Mouse (Mus musculus) stomach, embryonic 16.5 days (tissue): ENCODE data around the gene Tectb. TPM values are rescaled to one million over a fixed set of nuclear protein-coding genes. Genes with fewer than 3 reads are reported as not detected.

Experiments
- ATAC-seq: fragments of 200-750 bp; cut with Nextera tagmentation; 2 replicates; pipeline ENCODE4 v1.8.0; 2017; ENCODE audit warnings: moderate number of reproducible peaks, moderate TSS enrichment; ENCODE audit not compliant: insufficient read depth, low FRiP score
- H3K27ac ChIP-seq: fragments of 300-500 bp; sonication (generic); 2 replicates; pipeline ENCODE4 v1.5.1; 2014; ENCODE audit warnings: low read length
- H3K27me3 ChIP-seq: fragments of 300-500 bp; sonication (generic); 2 replicates; pipeline ENCODE4 v1.6.1; 2014; ENCODE audit warnings: low read length, control low read depth, mixed read lengths; ENCODE audit not compliant: control insufficient read depth, insufficient read depth
- H3K36me3 ChIP-seq: fragments of 300-500 bp; sonication (generic); 2 replicates; pipeline ENCODE4 v1.6.1; 2014; ENCODE audit warnings: low read length; ENCODE audit not compliant: control insufficient read depth, insufficient read depth
- H3K4me1 ChIP-seq: fragments of 300-500 bp; sonication (generic); 2 replicates; pipeline ENCODE4 v1.6.1; 2014; ENCODE audit warnings: low read length, control low read depth, mixed read lengths; ENCODE audit not compliant: control insufficient read depth, insufficient read depth
- H3K4me2 ChIP-seq: fragments of 300-500 bp; sonication (generic); 2 replicates; pipeline ENCODE4 v1.6.1; 2014; ENCODE audit warnings: low read depth, low read length, mixed read lengths
- H3K4me3 ChIP-seq: fragments of 300-500 bp; sonication (generic); replicated peaks from 2 replicates; pipeline ENCODE4 v1.5.1; 2014; ENCODE audit warnings: mild to moderate bottlenecking, low read length
- H3K9ac ChIP-seq: fragments of 300-500 bp; sonication (generic); 2 replicates; pipeline ENCODE4 v1.6.1; 2014; ENCODE audit warnings: low read length
- H3K9me3 ChIP-seq: fragments of 300-500 bp; sonication (generic); replicated peaks from 2 replicates; pipeline ENCODE4 v1.6.1; 2016; ENCODE audit warnings: low read length, control low read depth; ENCODE audit not compliant: control insufficient read depth
- WGBS: fragments of 180-500 bp; shearing (Covaris S2); extraction: QIAGEN DNeasy Blood & Tissue Kit; methylation state at CpG from one replicate; pipeline ENCODE4 v1.1.7; 2014; 5-methylcytosine and 5-hydroxymethylcytosine counted together
- microRNA-seq: library from miRNA; unstranded; fragments of <30 nt; microRNA quantifications from one replicate; pipeline ENCODE4, GENCODE M21; 2016
- polyA plus RNA-seq: library from polyadenylated mRNA; unstranded; fragments of >200 nt; fragmentation: Nextera tagmentation; extraction: Ambion mirVana; gene quantifications from 2 replicates; pipeline ENCODE4 v1.2.1, GENCODE M21; 2015

The Tectb gene
- polyA plus RNA-seq, 1 experiment from 2014 or later, result 0.13 TPM

DNA sequence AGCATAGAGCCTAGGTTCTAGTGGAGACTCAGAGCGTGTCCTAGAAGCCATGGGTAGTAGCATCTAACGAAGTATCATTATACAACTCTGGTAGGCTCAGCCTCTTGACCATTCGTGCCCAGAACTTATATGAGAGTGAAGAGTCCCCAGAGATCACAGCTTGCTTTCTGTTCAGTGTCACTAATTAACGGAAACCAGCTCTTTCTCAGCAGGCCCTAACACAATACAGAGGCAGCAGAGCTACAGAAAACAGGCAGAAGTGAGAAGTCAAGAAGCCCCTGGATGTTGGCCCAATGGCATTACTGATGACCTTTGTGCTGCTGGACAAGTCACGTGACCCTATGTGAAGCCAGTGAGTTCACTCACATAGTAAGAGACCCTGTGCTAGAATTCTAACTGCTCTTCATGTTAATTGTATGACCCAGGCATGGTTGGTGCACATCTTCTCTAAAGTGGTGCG, 60.7 kb downstream of the Tectb start, which contains the start of gene Gucy2g:
Gene Gucy2g (minus strand): TSS at position 51 of the 460 bp plus-strand sequence.
- Histone ChIP-seq H3K4me2 (no peak within 1 kb of the TSS), H3K27ac (no peak within 1 kb of the TSS), H3K9ac (no peak within 1 kb of the TSS), H3K36me3 (no peaks in the 10 kb centered on the region), H3K9me3 (no peaks in the 10 kb centered on the region), H3K27me3 (no peaks in the 10 kb centered on the region; the same call in 1 of the 2 replicates), H3K4me3 (no peak within 1 kb of the TSS), H3K4me1 (0 out of 2 replicates have a peak, but pooled peaks cover 3% of the 10 kb centered on the region)
- 78% methylated on average over 6 of the region's 6 CpGs for WGBS
- no peak for ATAC-seq

DNA sequence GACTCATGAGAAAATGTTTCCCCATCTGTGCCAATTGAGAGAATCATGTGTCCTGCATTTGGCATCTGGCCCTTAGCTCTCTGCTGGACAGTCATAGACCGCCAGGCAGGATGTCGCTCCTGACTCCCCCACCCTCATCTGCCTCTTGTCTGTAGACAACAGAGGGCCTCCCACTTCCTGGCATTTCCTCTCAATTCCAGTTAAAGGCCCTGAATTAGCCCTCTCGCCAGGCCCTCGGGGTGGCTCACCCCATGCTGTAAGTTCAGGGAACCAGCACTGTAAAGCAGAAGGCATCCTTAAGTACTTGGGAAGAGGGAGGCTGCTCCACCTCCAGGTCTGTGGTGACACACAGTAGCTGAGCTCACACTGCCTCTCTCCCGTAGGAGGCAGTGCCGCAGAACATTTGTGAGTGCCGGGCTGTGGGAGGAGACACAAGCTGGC, 64.3 kb downstream of the Tectb start:
- peak; percentile 77 for ATAC-seq
- 13% methylated on average over 7 of the region's 7 CpGs for WGBS
- Histone ChIP-seq H3K27me3 (no peaks in the 10 kb centered on the region; the same call in 1 of the 2 replicates), H3K36me3 (no peaks in the 10 kb centered on the region), H3K4me1 (0 out of 2 replicates have a peak, but pooled peaks cover 3% of the 10 kb centered on the region), H3K9ac (no peak overlapping the region), H3K9me3 (no peaks in the 10 kb centered on the region), H3K27ac (peak overlapping the region; percentile 3; the same call in 1 of the 2 replicates), H3K4me2 (no peak overlapping the region), H3K4me3 (no peak overlapping the region)

Small RNA genes lying within 50 kb of the gene (microRNA-seq; reads per million reads assigned to microRNA genes)
- 1.8 reads per million, percentile 5 among the genes with 10 or more reads in this experiment for gene Mir6715

Other genes with a start within 250 kb of the Tectb start
- 21.2 and 23.3 TPM in 2 replicates for gene Gpam, start 53.5 kb upstream of the Tectb start, polyA plus RNA-seq
- gene Gucy2g, start 60.5 kb downstream of the Tectb start, polyA plus RNA-seq, result 0.05 and 0.11 TPM in 2 replicates
- 145 and 151 TPM in 2 replicates for gene Acsl5, start 71.2 kb downstream of the Tectb start, polyA plus RNA-seq
- gene Zdhhc6, start 135.3 kb downstream of the Tectb start, polyA plus RNA-seq, result 85.8 and 92.1 TPM in 2 replicates
- gene Vti1a, start 135.6 kb downstream of the Tectb start, polyA plus RNA-seq, result 26.1 and 27.0 TPM in 2 replicates